Mouse (Mus musculus) CH12.LX (cell line): ENCODE results near the gene Prkag1. TPM values are rescaled to one million over a fixed set of nuclear protein-coding genes. Genes with fewer than 3 reads are reported as not detected.

Experiments
- DNase-seq: peaks from one replicate; pipeline ENCODE4 v3.0.0-alpha.2; 2013; ENCODE audit errors: extremely low read depth
- H3K27ac ChIP-seq: 2 replicates; pipeline ENCODE4 v1.5.1; 2012; ENCODE audit warnings: low read depth, mild to moderate bottlenecking, control low read depth, moderate library complexity; ENCODE audit not compliant: insufficient read depth
- H3K27me3 ChIP-seq: replicated peaks from 2 replicates; pipeline ENCODE3; 2012; ENCODE audit warnings: inconsistent platforms
- H3K36me3 ChIP-seq, 2 experiments: replicated peaks in 1 of 2; 2 replicates each; pipeline versions ENCODE3 to v1.6.1; 2012; ENCODE audit warnings: inconsistent platforms in 1 of 2, low read length in 1 of 2, mild to moderate bottlenecking in 1 of 2, mixed read lengths in 1 of 2, moderate library complexity in 1 of 2; ENCODE audit not compliant: control insufficient read depth in 1 of 2, insufficient read depth in 1 of 2
- H3K4me1 ChIP-seq, 2 experiments: 2 replicates each; pipeline ENCODE4 v1.6.1; 2012; ENCODE audit warnings: inconsistent platforms in 1 of 2, moderate library complexity in 1 of 2; ENCODE audit not compliant: insufficient read depth in 2 of 2, control insufficient read depth in 1 of 2
- H3K4me2 ChIP-seq: 2 replicates; pipeline ENCODE4 v1.6.1; 2012; ENCODE audit warnings: low read depth, mild to moderate bottlenecking, control low read depth; ENCODE audit not compliant: poor library complexity, insufficient read depth, severe bottlenecking
- H3K4me3 ChIP-seq, 3 experiments: fragments of 150-350 bp in 1 of 3; sonication (generic) in 1 of 3; replicated peaks in 1 of 3; 2 replicates each; pipeline versions ENCODE3 to v1.5.1; 2011 to 2012; ENCODE audit warnings: low read depth in 2 of 3, low read length in 2 of 3, mild to moderate bottlenecking in 2 of 3, moderate library complexity in 2 of 3, control low read depth in 1 of 3, improper control_type of control experiment in 1 of 3, inconsistent platforms in 1 of 3, mixed read lengths in 1 of 3; ENCODE audit not compliant: poor library complexity in 1 of 3
- H3K79me2 ChIP-seq: replicated peaks from 2 replicates; pipeline ENCODE4 v1.6.1; 2012; ENCODE audit warnings: mild to moderate bottlenecking, moderate library complexity; ENCODE audit not compliant: control insufficient read depth, poor library complexity, insufficient read depth, severe bottlenecking; ENCODE audit errors: extremely low read depth
- H3K9ac ChIP-seq: 2 replicates; pipeline ENCODE4 v1.6.1; 2012; ENCODE audit warnings: low read depth, mild to moderate bottlenecking, control low read depth, moderate library complexity; ENCODE audit not compliant: insufficient read depth
- H3K9me3 ChIP-seq: replicated peaks from 2 replicates; pipeline ENCODE3; 2012; ENCODE audit warnings: low read length, inconsistent platforms, mixed read lengths
- BHLHE40 ChIP-seq: IDR thresholded peaks from 2 replicates; pipeline ENCODE4 v1.6.1; 2011; ENCODE audit warnings: mild to moderate bottlenecking, low read depth, low read length, improper control_type of control experiment
- CHD1 ChIP-seq: IDR thresholded peaks from 2 replicates; pipeline ENCODE4 v1.6.1; 2012; ENCODE audit warnings: low read depth, low read length, improper control_type of control experiment, inconsistent platforms
- CHD2 ChIP-seq: IDR thresholded peaks from 2 replicates; pipeline ENCODE4 v1.6.1; 2011; ENCODE audit warnings: low read length, improper control_type of control experiment
- CTCF ChIP-seq, 2 experiments: IDR thresholded peaks in 1 of 2; conservative IDR thresholded peaks in 1 of 2; 2 replicates each; pipeline ENCODE4 v1.5.1; 2011 to 2012; ENCODE audit warnings: low read depth in 2 of 2, low read length in 2 of 2, improper control_type of control experiment in 1 of 2, inconsistent platforms in 1 of 2, mild to moderate bottlenecking in 1 of 2, moderate library complexity in 1 of 2
- E2F4 ChIP-seq: IDR thresholded peaks from 2 replicates; pipeline ENCODE4 v1.6.1; 2011; ENCODE audit warnings: low read depth, low read length, improper control_type of control experiment; ENCODE audit not compliant: insufficient replicate concordance
- ELF1 ChIP-seq: IDR thresholded peaks from 2 replicates; pipeline ENCODE4 v1.6.1; 2014; ENCODE audit warnings: low read depth, mild to moderate bottlenecking, inconsistent platforms, low read length, improper control_type of control experiment
- EP300 ChIP-seq: IDR thresholded peaks from 2 replicates; pipeline ENCODE4 v1.6.1; 2011; ENCODE audit warnings: low read length, improper control_type of control experiment
- ETS1 ChIP-seq: conservative IDR thresholded peaks from 2 replicates; pipeline ENCODE4 v1.6.1; 2012; ENCODE audit warnings: low read depth, mild to moderate bottlenecking, inconsistent platforms, low read length, improper control_type of control experiment, moderate library complexity
- GABPA ChIP-seq: IDR thresholded peaks from 2 replicates; pipeline ENCODE4 v1.6.1; 2012; ENCODE audit warnings: low read depth, low read length, improper control_type of control experiment, inconsistent platforms; ENCODE audit not compliant: insufficient replicate concordance
- HCFC1 ChIP-seq: IDR thresholded peaks from 2 replicates; pipeline ENCODE4 v1.6.1; 2012; ENCODE audit warnings: low read depth, mild to moderate bottlenecking, inconsistent platforms, low read length, improper control_type of control experiment
- IRF4 ChIP-seq: IDR thresholded peaks from 2 replicates; pipeline ENCODE4 v1.6.1; 2014; ENCODE audit warnings: low read depth, mild to moderate bottlenecking, inconsistent platforms, low read length, improper control_type of control experiment
- JUN ChIP-seq: IDR thresholded peaks from 2 replicates; pipeline ENCODE4 v1.6.1; 2011; ENCODE audit warnings: low read depth, mild to moderate bottlenecking, low read length, improper control_type of control experiment, moderate library complexity; ENCODE audit not compliant: insufficient read depth
- JUND ChIP-seq: conservative IDR thresholded peaks from 2 replicates; pipeline ENCODE4 v1.6.1; 2011; ENCODE audit warnings: low read depth, low read length, improper control_type of control experiment
- KAT2A ChIP-seq: IDR thresholded peaks from 2 replicates; pipeline ENCODE4 v1.6.1; 2012; ENCODE audit warnings: low read length, improper control_type of control experiment, inconsistent platforms; ENCODE audit not compliant: insufficient replicate concordance
- MAFK ChIP-seq: IDR thresholded peaks from 2 replicates; pipeline ENCODE4 v1.6.1; 2011; ENCODE audit warnings: low read length, improper control_type of control experiment; ENCODE audit not compliant: insufficient replicate concordance
- MAX ChIP-seq: IDR thresholded peaks from 2 replicates; pipeline ENCODE4 v1.6.1; 2011; ENCODE audit warnings: low read length, improper control_type of control experiment
- MAZ ChIP-seq: IDR thresholded peaks from 2 replicates; pipeline ENCODE4 v1.6.1; 2012; ENCODE audit warnings: low read depth, mild to moderate bottlenecking, inconsistent platforms, low read length, improper control_type of control experiment, moderate library complexity
- MEF2A ChIP-seq: IDR thresholded peaks from 2 replicates; pipeline ENCODE4 v1.6.1; 2014; ENCODE audit warnings: low read depth, mild to moderate bottlenecking, inconsistent platforms, low read length, improper control_type of control experiment, borderline replicate concordance
- MXI1 ChIP-seq: IDR thresholded peaks from 2 replicates; pipeline ENCODE4 v1.6.1; 2011; ENCODE audit warnings: mild to moderate bottlenecking, low read depth, low read length, improper control_type of control experiment
- MYC ChIP-seq: IDR thresholded peaks from 2 replicates; pipeline ENCODE4 v1.6.1; 2011; ENCODE audit warnings: low read depth, mild to moderate bottlenecking, improper control_type of control experiment, low read length
- NELFE ChIP-seq: IDR thresholded peaks from 2 replicates; pipeline ENCODE4 v1.6.1; 2011; ENCODE audit warnings: low read depth, low read length, improper control_type of control experiment
- NRF1 ChIP-seq: IDR thresholded peaks from 2 replicates; pipeline ENCODE4 v1.6.1; 2014; ENCODE audit warnings: low read depth, mild to moderate bottlenecking, inconsistent platforms, low read length, improper control_type of control experiment, moderate library complexity
- PAX5 ChIP-seq: IDR thresholded peaks from 2 replicates; pipeline ENCODE4 v1.6.1; 2012; ENCODE audit warnings: low read length, inconsistent platforms, mixed read lengths
- POLR2A ChIP-seq: IDR thresholded peaks from 2 replicates; pipeline ENCODE4 v1.6.1; 2011; ENCODE audit warnings: low read depth, mild to moderate bottlenecking, improper control_type of control experiment, low read length
- POLR2AphosphoS2 ChIP-seq: IDR thresholded peaks from 2 replicates; pipeline ENCODE4 v1.6.1; 2011; ENCODE audit warnings: low read depth, low read length, improper control_type of control experiment
- RAD21 ChIP-seq: IDR thresholded peaks from 2 replicates; pipeline ENCODE4 v1.6.1; 2011; ENCODE audit warnings: low read depth, mild to moderate bottlenecking, low read length, improper control_type of control experiment, moderate library complexity
- RCOR1 ChIP-seq: conservative IDR thresholded peaks from 2 replicates; pipeline ENCODE4 v1.6.1; 2012; ENCODE audit warnings: low read depth, mild to moderate bottlenecking, inconsistent platforms, low read length, improper control_type of control experiment
- SIN3A ChIP-seq: IDR thresholded peaks from 2 replicates; pipeline ENCODE4 v1.6.1; 2012; ENCODE audit warnings: low read length, improper control_type of control experiment, inconsistent platforms
- SMC3 ChIP-seq: IDR thresholded peaks from 2 replicates; pipeline ENCODE4 v1.6.1; 2011; ENCODE audit warnings: low read depth, low read length, improper control_type of control experiment
- TBP ChIP-seq: conservative IDR thresholded peaks from 2 replicates; pipeline ENCODE4 v1.6.1; 2011; ENCODE audit warnings: low read depth, low read length, improper control_type of control experiment
- TCF12 ChIP-seq: IDR thresholded peaks from 2 replicates; pipeline ENCODE4 v1.6.1; 2014; ENCODE audit warnings: low read depth, mild to moderate bottlenecking, inconsistent platforms, low read length, improper control_type of control experiment
- UBTF ChIP-seq: IDR thresholded peaks from 2 replicates; pipeline ENCODE4 v1.6.1; 2012; ENCODE audit warnings: low read depth, mild to moderate bottlenecking, inconsistent platforms, low read length, improper control_type of control experiment, moderate library complexity
- USF1 ChIP-seq: IDR thresholded peaks from 2 replicates; pipeline ENCODE4 v1.6.1; 2014; ENCODE audit warnings: low read depth, mild to moderate bottlenecking, inconsistent platforms, low read length, improper control_type of control experiment
- USF2 ChIP-seq: conservative IDR thresholded peaks from 2 replicates; pipeline ENCODE4 v1.6.1; 2011; ENCODE audit warnings: low read depth, low read length, improper control_type of control experiment
- ZC3H11A ChIP-seq: IDR thresholded peaks from 2 replicates; pipeline ENCODE4 v1.6.1; 2012; ENCODE audit warnings: low read depth, mild to moderate bottlenecking, inconsistent platforms, low read length, improper control_type of control experiment
- ZKSCAN1 ChIP-seq: IDR thresholded peaks from 2 replicates; pipeline ENCODE4 v1.6.1; 2012; ENCODE audit warnings: low read depth, inconsistent platforms, low read length, improper control_type of control experiment, borderline replicate concordance
- ZMIZ1 ChIP-seq: IDR thresholded peaks from 2 replicates; pipeline ENCODE4 v1.6.1; 2012; ENCODE audit warnings: low read depth, mild to moderate bottlenecking, inconsistent platforms, low read length, improper control_type of control experiment
- ZNF384 ChIP-seq: IDR thresholded peaks from 2 replicates; pipeline ENCODE4 v1.6.1; 2012; ENCODE audit warnings: low read depth, low read length, improper control_type of control experiment, inconsistent platforms
- dilution Hi-C: fragments of 300-500 bp; cut with MboI; formaldehyde crosslinking; loops from 2 replicates; pipeline ENCODE4 v1.14.3; 2020; ENCODE audit warnings: low sequenced_read_pairs; ENCODE audit not compliant: extremely low pct_unique_long_range_greater_than_20kb, extremely low pct_ligation_motif_present
- in situ Hi-C: fragments of 300-500 bp; cut with MboI; formaldehyde crosslinking; loops from 3 replicates; pipeline ENCODE4 v1.14.3; 2019; ENCODE audit warnings: low sequenced_read_pairs, low pct_ligation_motif_present, low pct_unique_long_range_greater_than_20kb, mixed read lengths
- polyA plus RNA-seq: library from polyadenylated mRNA; unstranded; fragments of >175 nt; gene quantifications from 2 replicates; pipeline ENCODE4 v1.2.1, GENCODE M21; 2012; ENCODE audit warnings: low read depth; ENCODE audit not compliant: insufficient read length
- total RNA-seq, 2 experiments: library from RNA; depleted of rRNA; stranded (reverse); fragments of 300-350 nt in 1 of 2; fragments of >200 nt in 1 of 2; gene quantifications; 2 replicates each; pipeline ENCODE4 v1.2.3; 2012 to 2014

Prkag1 gene
- total RNA-seq (2012; rRNA removed) = 49.4 and 63.2 TPM in 2 replicates
- 87.5 and 89.4 TPM in 2 replicates for total RNA-seq (2014; rRNA removed)
- polyA plus RNA-seq = 66.1 and 73.2 TPM in 2 replicates

- H3K9ac ChIP-seq = peak within 1 kb of the TSS; percentile 81
- dilution Hi-C loops = no loop called here
- peaks cover 33 to 60% of the 10 kb centered on the region in 2 experiments for H3K36me3 ChIP-seq
- TF ChIP-seq ZMIZ1 (no peak), IRF4 (no peak), RAD21 (no peak), ZNF384 (peak; percentile 63), POLR2AphosphoS2 (peak; percentile 97), PAX5 (no peak), JUN (no peak), MAFK (no peak), ZKSCAN1 (no peak), MAZ (no peak), E2F4 (no peak), BHLHE40 (no peak), KAT2A (no peak), MEF2A (no peak), CHD1 (no peak), RCOR1 (no peak), GABPA (no peak), MYC (no peak), CHD2 (no peak), ZC3H11A (no peak), ETS1 (no peak), POLR2A (peak; percentile 77), MAX (no peak), MXI1 (no peak), JUND (no peak), CTCF (conservative IDR thresholded peaks at IDR 0.05 in 1 of 2, IDR thresholded peaks at IDR 0.05 in 1 of 2; ENCODE audit: low read depth in 2 of 2, low read length in 2 of 2) (peak in 1 of 2 experiments; percentile 73; a peak in 2 of 4 replicates), HCFC1 (peak; percentile 87), USF1 (no peak), SMC3 (no peak), USF2 (no peak), ELF1 (peak; percentile 97), NRF1 (no peak; the same call in 1 of the 2 replicates), TBP (peak; percentile 76), EP300 (no peak), UBTF (peak; percentile 61), NELFE (no peak), SIN3A (no peak; the same call in none of the 2 replicates), TCF12 (no peak; the same call in none of the 2 replicates)
- DNase-seq = peak; percentile 97
- no peaks in the 10 kb centered on the region for H3K27me3 ChIP-seq
- peak within 1 kb of the TSS; percentile 78 for H3K27ac ChIP-seq
- peaks cover 8% of the 10 kb centered on the region; the same call in 1 of the 2 replicates for H3K79me2 ChIP-seq
- no peaks in the 10 kb centered on the region for H3K9me3 ChIP-seq
- H3K4me2 ChIP-seq = peak within 1 kb of the TSS; percentile 96
- in situ Hi-C loops = loop anchor here (5.0 kb wide), 1 partner anchor 36 kb away; no protein-coding TSS in a partner anchor
- H3K4me1 ChIP-seq = peaks cover 5 to 28% of the 10 kb centered on the region in 2 experiments; a peak in 3 of 4 replicates
- H3K4me3 ChIP-seq = peak within 1 kb of the TSS; percentile 64 to 94 (median 71)
Observed at GRCm38 (mm10) chr15:98830736-98831683, at the start of gene Prkag1. TSS of gene Prkag1 (minus strand) at chr15:98831521.
